Mouse (Mus musculus) liver, adult 2 months (tissue): Measurements from ENCODE around the gene Parp12. TPM values are rescaled to one million over a fixed set of nuclear protein-coding genes. Genes with fewer than 3 reads are reported as not detected.

Experiments
- DNase-seq: peaks from one replicate; pipeline ENCODE4 v3.0.0-alpha.2; 2011; ENCODE audit warnings: low read depth, low spot score; ENCODE audit errors: extremely low read depth
- H3K27ac ChIP-seq: fragments of 200-500 bp; replicated peaks from 2 replicates; pipeline ENCODE4 v1.5.1; 2012; ENCODE audit warnings: low read depth, mild to moderate bottlenecking, control low read depth, inconsistent platforms, low read length; ENCODE audit not compliant: insufficient read depth
- H3K27me3 ChIP-seq: fragments of 200-500 bp; 2 replicates; pipeline ENCODE4 v1.6.1; 2012; ENCODE audit warnings: mild to moderate bottlenecking, moderate library complexity, low read length, inconsistent platforms; ENCODE audit not compliant: control insufficient read depth, insufficient read depth
- H3K36me3 ChIP-seq: fragments of 200-500 bp; 2 replicates; pipeline ENCODE4 v1.6.1; 2012; ENCODE audit warnings: low read length, inconsistent platforms; ENCODE audit not compliant: control insufficient read depth, insufficient read depth
- H3K4me1 ChIP-seq: fragments of 200-500 bp; 2 replicates; pipeline ENCODE4 v1.6.1; 2011; ENCODE audit warnings: low read length; ENCODE audit not compliant: control insufficient read depth, insufficient read depth
- H3K4me3 ChIP-seq: fragments of 200-500 bp; 2 replicates; pipeline ENCODE4 v1.5.1; 2011; ENCODE audit warnings: low read depth, mild to moderate bottlenecking, control low read depth, low read length, moderate library complexity; ENCODE audit not compliant: insufficient read depth
- H3K79me2 ChIP-seq: fragments of 200-500 bp; 2 replicates; pipeline ENCODE4 v1.6.1; 2012; ENCODE audit warnings: inconsistent platforms, mild to moderate bottlenecking, low read length, moderate library complexity; ENCODE audit not compliant: control insufficient read depth, insufficient read depth
- H3K9ac ChIP-seq: fragments of 200-500 bp; 2 replicates; pipeline ENCODE4 v1.6.1; 2012; ENCODE audit warnings: low read depth, mild to moderate bottlenecking, control low read depth, inconsistent platforms, low read length
- CTCF ChIP-seq: fragments of 200-500 bp; IDR thresholded peaks from 2 replicates; pipeline ENCODE4 v1.5.1; 2011; ENCODE audit warnings: low read depth, low read length, control low read depth
- POLR2A ChIP-seq: fragments of 200-500 bp; IDR thresholded peaks from 2 replicates; pipeline ENCODE4 v1.6.1; 2011; ENCODE audit warnings: low read length, control low read depth; ENCODE audit not compliant: insufficient read depth; ENCODE audit errors: extremely low read depth
- WGBS: fragments of 180-500 bp; shearing (Covaris S2); methylation state at CpG from one replicate; pipeline ENCODE4 v1.1.7; 2018; 5-methylcytosine and 5-hydroxymethylcytosine counted together
- polyA plus RNA-seq: library from polyadenylated mRNA; depleted of rRNA; stranded (reverse); fragments of >200 nt; gene quantifications from 2 replicates; pipeline ENCODE4 v1.2.3, GENCODE M21; 2012; rRNA removed
- total RNA-seq: library from RNA; depleted of rRNA; stranded (reverse); fragments of >200 nt; gene quantifications from 2 replicates; pipeline ENCODE4 v1.2.3, GENCODE M21; 2014; rRNA removed

The Parp12 gene
- total RNA-seq = 36.6 and 44.3 TPM in 2 replicates
- polyA plus RNA-seq = 25.8 and 30.5 TPM in 2 replicates

DNA sequence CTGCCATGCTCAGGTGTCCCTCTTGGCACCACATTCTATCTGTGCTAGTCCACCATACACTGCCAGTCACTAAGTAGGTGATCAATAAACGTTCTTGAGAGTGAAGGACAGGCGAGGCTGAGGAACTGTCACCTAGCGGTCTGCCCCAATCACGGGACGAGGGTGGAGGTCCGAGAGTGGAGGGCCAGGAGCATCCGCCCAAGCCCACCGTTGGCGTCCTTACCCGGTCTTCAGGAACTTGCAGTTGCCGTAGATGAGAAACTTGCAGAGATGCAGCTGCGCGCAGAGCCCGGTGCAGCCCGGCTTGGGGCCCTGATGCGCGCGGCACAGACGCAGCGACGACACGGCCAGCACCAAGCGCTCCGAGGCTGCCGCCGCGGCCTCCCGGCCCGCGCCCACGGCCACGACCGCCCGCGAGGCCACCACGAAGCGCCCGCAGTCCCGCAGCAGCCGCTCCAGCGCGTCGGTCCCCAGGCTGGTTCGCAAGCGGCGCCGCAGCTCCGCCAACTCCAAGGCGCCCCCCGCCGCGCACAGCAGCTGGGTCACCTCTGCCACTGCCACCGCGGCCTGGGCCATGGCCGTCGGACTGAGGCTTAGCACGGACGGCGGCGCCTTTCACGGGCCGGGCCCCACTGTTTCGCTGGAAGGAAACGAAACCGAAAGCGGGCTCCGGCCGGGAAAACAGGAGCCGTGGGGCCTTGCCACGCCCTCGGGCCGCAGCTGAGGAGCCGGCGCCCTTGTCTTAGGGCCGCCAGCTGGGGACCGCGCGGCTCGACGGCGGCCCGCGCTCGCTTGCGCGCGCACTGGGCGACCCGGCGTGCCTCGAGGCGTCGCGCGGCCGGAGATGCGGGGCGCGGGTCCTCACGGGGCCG is at the start of gene Parp12:
Parp12 (minus strand) TSS at position 766 of the 872 bp plus-strand sequence.
- Histone ChIP-seq H3K27ac (peak within 1 kb of the TSS; percentile 56), H3K79me2 (peaks cover 11% of the 10 kb centered on the region; the same call in 1 of the 2 replicates)

DNA sequence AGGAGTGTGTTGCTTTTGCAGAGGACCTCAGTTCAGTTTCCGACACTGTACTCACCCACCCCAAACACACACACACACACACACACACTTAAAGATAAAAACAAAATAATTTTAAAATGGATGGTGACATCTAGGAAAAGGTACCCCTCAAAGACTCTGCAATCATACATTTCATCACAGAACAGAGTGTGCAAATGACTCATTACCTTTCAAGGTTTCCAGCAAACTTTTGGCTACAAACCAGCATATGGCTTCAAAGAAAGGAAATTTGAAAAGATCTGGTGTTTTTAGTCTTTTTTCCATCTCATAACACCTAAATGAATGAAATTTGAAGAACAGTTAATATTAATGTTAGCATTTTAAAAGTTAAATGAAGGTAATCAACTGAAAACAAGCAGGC is 46.7 kb upstream of the Parp12 start:
- Histone ChIP-seq H3K27ac (no peak overlapping the region), H3K9ac (no peak overlapping the region), H3K36me3 (peaks cover 28% of the 10 kb centered on the region), H3K27me3 (no peaks in the 10 kb centered on the region), H3K4me3 (no peak overlapping the region), H3K4me1 (no peaks in the 10 kb centered on the region), H3K79me2 (no peaks in the 10 kb centered on the region)
- no peak for DNase-seq
- no peak for TF ChIP-seq POLR2A
- TF ChIP-seq CTCF = no peak
- 100% methylated on average over 1 of the region's 1 CpGs for WGBS

More for the DNA sequence above, at the start of gene Parp12:
- H3K9ac ChIP-seq = peak within 1 kb of the TSS; percentile 91
- TF ChIP-seq POLR2A (0 out of 2 replicates have a peak, but pooled peaks have one; percentile 41), CTCF (no peak)
- H3K36me3 ChIP-seq = peaks cover 3% of the 10 kb centered on the region; the same call in 1 of the 2 replicates
- no peaks in the 10 kb centered on the region for H3K27me3 ChIP-seq
- DNase-seq = peak; percentile 71
- peaks cover 16% of the 10 kb centered on the region for H3K4me1 ChIP-seq
- H3K4me3 ChIP-seq = peak within 1 kb of the TSS; percentile 78
- under 1% methylated on average over 101 of the region's 101 CpGs for WGBS

DNA sequence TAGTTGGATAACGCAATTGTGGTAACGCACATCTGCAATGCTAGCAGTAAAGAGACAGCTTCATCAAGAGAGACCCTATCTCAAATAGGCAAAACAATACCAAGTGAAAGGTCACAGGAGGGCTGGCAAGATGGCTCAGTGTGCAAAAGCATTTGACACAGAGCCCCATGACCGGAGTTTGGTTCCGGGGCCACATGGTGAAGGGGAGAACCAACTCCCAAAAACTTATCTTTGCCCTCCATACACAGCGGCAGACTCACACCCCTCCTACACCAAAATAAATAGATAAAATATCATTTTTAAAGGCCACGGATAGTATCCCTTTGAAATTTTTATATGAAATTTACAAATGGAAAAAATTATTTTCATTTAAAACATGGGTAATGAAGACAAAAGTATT is 43.8 kb upstream of the Parp12 start:
- no peak overlapping the region for H3K4me3 ChIP-seq
- peaks cover 22% of the 10 kb centered on the region for H3K36me3 ChIP-seq
- TF ChIP-seq CTCF (no peak), POLR2A (no peak)
- H3K79me2 ChIP-seq = no peaks in the 10 kb centered on the region
- no peaks in the 10 kb centered on the region for H3K4me1 ChIP-seq
- no peaks in the 10 kb centered on the region for H3K27me3 ChIP-seq
- WGBS = 97% methylated on average over 6 of the region's 6 CpGs
- H3K27ac ChIP-seq = no peak overlapping the region
- DNase-seq = no peak
- no peak overlapping the region for H3K9ac ChIP-seq

DNA sequence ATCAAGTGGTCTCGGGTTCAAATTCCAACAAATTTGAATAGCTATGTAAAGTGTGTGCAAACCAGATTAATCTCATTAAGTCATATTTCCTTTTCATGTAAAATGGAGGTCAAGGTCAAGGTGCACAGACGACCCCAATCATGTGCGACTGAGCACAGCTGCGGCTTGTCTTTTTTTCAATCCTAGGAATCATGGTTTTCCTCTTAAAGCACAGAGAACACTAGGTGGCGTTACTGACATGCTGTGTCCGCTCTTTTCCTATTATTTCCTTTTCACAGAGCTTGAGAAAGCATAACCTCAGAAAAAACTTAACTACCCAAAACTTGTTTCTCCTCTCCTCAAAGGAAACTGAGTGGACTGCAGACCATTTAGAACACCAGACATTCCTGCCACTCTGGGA is 27.9 kb upstream of the Parp12 start:
- no peak for DNase-seq
- WGBS = 73% methylated on average over 6 of the region's 6 CpGs
- no peak overlapping the region for H3K27ac ChIP-seq
- no peaks in the 10 kb centered on the region for H3K4me1 ChIP-seq
- H3K36me3 ChIP-seq = peaks cover 60% of the 10 kb centered on the region
- no peaks in the 10 kb centered on the region for H3K27me3 ChIP-seq
- no peak for TF ChIP-seq CTCF
- no peak for TF ChIP-seq POLR2A
- no peaks in the 10 kb centered on the region for H3K79me2 ChIP-seq
- no peak overlapping the region for H3K4me3 ChIP-seq
- H3K9ac ChIP-seq = no peak overlapping the region

DNA sequence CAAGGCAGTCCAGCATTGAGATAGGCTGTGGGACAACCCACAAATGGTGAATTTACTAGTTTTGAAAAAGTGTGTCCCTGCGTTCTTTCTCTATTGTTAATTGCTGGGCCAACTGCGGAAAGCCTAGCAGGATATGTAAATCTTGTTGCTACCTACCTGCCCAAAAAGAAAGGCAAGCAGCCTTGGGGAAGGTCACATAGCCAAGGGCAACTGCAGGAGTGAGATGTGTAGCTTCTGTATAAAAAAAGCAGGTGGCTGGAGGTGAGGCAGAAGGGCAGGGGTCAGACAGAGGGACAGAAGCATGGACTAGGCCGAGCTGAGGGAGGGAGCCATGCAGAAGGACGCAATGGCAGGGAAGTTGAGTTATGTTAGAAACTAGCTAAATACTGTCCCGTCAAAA is 14.4 kb upstream of the Parp12 start:
- TF ChIP-seq CTCF (no peak), POLR2A (no peak)
- Histone ChIP-seq H3K9ac (no peak overlapping the region), H3K27me3 (no peaks in the 10 kb centered on the region), H3K27ac (no peak overlapping the region), H3K79me2 (no peaks in the 10 kb centered on the region), H3K4me3 (no peak overlapping the region), H3K36me3 (peaks cover 10% of the 10 kb centered on the region), H3K4me1 (no peaks in the 10 kb centered on the region)
- 68% methylated on average over 5 of the region's 5 CpGs for WGBS
- DNase-seq = no peak

DNA sequence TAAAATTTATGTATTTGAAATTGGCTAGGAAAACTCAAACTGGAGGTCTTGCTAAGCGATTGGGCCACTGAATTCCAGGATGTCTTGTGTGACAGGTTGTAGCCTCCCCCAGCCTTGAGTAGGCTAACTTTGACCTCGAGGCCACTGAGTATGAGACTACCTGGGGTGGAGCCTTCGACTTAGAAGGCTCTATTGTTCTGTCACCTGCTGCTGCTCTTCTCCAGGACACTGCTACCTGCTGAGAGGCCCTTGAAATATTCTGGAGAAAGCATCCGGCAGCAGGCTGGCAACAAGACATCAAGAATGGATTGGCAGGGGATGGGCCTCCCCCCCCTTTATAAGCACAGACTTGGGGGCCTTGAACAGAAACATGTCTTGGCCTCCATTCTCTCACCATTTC is 13.3 kb upstream of the Parp12 start:
- Histone ChIP-seq H3K9ac (no peak overlapping the region), H3K27me3 (no peaks in the 10 kb centered on the region), H3K36me3 (peaks cover 10% of the 10 kb centered on the region), H3K79me2 (no peaks in the 10 kb centered on the region), H3K4me3 (no peak overlapping the region), H3K4me1 (no peaks in the 10 kb centered on the region), H3K27ac (no peak overlapping the region)
- DNase-seq = no peak
- WGBS = 65% methylated on average over 4 of the region's 4 CpGs
- TF ChIP-seq CTCF (no peak), POLR2A (no peak)
